Mouse (Mus musculus): ENCODE measurements at regions not wholly inside any gene's neighbourhood (a gene's known extent, or its start where the extent isn't known, plus 50 kb on each side); places are given as distances from the start of the nearest gene placed in this dataset.

- no peak overlapping the region for H3K27ac ChIP-seq (ENCODE audit: low read depth, low read length)
- H3K4me3 ChIP-seq (ENCODE audit: low read depth, low read length) = no peak overlapping the region
- no peak overlapping the region for H3K4me2 ChIP-seq (ENCODE audit: low read depth, low read length, severe bottlenecking)
- no peak for ATAC-seq (replicated peaks; ENCODE audit: low FRiP score)
- WGBS = 53% methylated on average over 4 of the region's 4 CpGs
- H3K9me3 ChIP-seq (ENCODE audit: control insufficient read depth, low read length) = no peaks in the 10 kb centered on the region; the same call in 1 of the 2 replicates
- H3K36me3 ChIP-seq (ENCODE audit: control insufficient read depth, insufficient read depth, low read length) = no peaks in the 10 kb centered on the region
- DNase-seq (ENCODE audit: low spot score) = no peak
- peaks cover 23% of the 10 kb centered on the region; the same call in 1 of the 2 replicates for H3K4me1 ChIP-seq (replicated peaks; ENCODE audit: control insufficient read depth, insufficient read depth, low read length)
- H3K9ac ChIP-seq (ENCODE audit: low read length) = no peak overlapping the region
- H3K27me3 ChIP-seq (ENCODE audit: control insufficient read depth, insufficient read depth, low read length) = no peaks in the 10 kb centered on the region
Observed at GRCm38 (mm10) chr6:94776585-94776984, 76.6 kb upstream of the Lrig1 start.

GRCm38 (mm10) chr6:94774871-94775270, 74.9 kb upstream of the Lrig1 start:
- Histone ChIP-seq H3K4me2 (ENCODE audit: low read depth, low read length, severe bottlenecking) (no peak overlapping the region), H3K27ac (ENCODE audit: low read depth, low read length) (peak overlapping the region; percentile 98), H3K9me3 (ENCODE audit: control insufficient read depth, low read length) (no peaks in the 10 kb centered on the region; the same call in 1 of the 2 replicates), H3K4me1 (replicated peaks; ENCODE audit: control insufficient read depth, insufficient read depth, low read length) (peaks cover 26% of the 10 kb centered on the region; the same call in 1 of the 2 replicates), H3K4me3 (ENCODE audit: low read depth, low read length) (no peak overlapping the region), H3K9ac (ENCODE audit: low read length) (no peak overlapping the region), H3K36me3 (ENCODE audit: control insufficient read depth, insufficient read depth, low read length) (no peaks in the 10 kb centered on the region), H3K27me3 (ENCODE audit: control insufficient read depth, insufficient read depth, low read length) (no peaks in the 10 kb centered on the region)
- ATAC-seq (replicated peaks; ENCODE audit: low FRiP score) = no peak
- no peak for DNase-seq (ENCODE audit: low spot score)
- WGBS = 93% methylated on average over 3 of the region's 3 CpGs

- DNase-seq (ENCODE audit: low spot score) (peak; percentile 86), ATAC-seq (replicated peaks; ENCODE audit: low FRiP score) (peak; percentile 81)
- Histone ChIP-seq H3K4me3 (ENCODE audit: low read depth, low read length) (0 out of 2 replicates have a peak overlapping the region, but pooled peaks have one; percentile 3), H3K9me3 (ENCODE audit: control insufficient read depth, low read length) (no peaks in the 10 kb centered on the region; the same call in 1 of the 2 replicates), H3K36me3 (ENCODE audit: control insufficient read depth, insufficient read depth, low read length) (no peaks in the 10 kb centered on the region), H3K27ac (ENCODE audit: low read depth, low read length) (peak overlapping the region; percentile 98), H3K9ac (ENCODE audit: low read length) (peak overlapping the region; percentile 64), H3K4me1 (replicated peaks; ENCODE audit: control insufficient read depth, insufficient read depth, low read length) (peaks cover 26% of the 10 kb centered on the region; the same call in 1 of the 2 replicates), H3K27me3 (ENCODE audit: control insufficient read depth, insufficient read depth, low read length) (no peaks in the 10 kb centered on the region), H3K4me2 (ENCODE audit: low read depth, low read length, severe bottlenecking) (peak overlapping the region; percentile 37)
- 2% methylated on average over 27 of the region's 27 CpGs for WGBS
Observed at GRCm38 (mm10) chr6:94773604-94774486, 73.9 kb upstream of the Lrig1 start.

GRCm38 (mm10) chr6:94772868-94773603, 73.1 kb upstream of the Lrig1 start:
- H3K4me1 ChIP-seq (replicated peaks; ENCODE audit: control insufficient read depth, insufficient read depth, low read length) = peaks cover 26% of the 10 kb centered on the region; the same call in 1 of the 2 replicates
- H3K4me2 ChIP-seq (ENCODE audit: low read depth, low read length, severe bottlenecking) = peak overlapping the region; percentile 37
- peak overlapping the region; percentile 98 for H3K27ac ChIP-seq (ENCODE audit: low read depth, low read length)
- DNase-seq (ENCODE audit: low spot score) (peak; percentile 71), ATAC-seq (replicated peaks; ENCODE audit: low FRiP score) (peak; percentile 79)
- H3K4me3 ChIP-seq (ENCODE audit: low read depth, low read length) = 0 out of 2 replicates have a peak overlapping the region, but pooled peaks have one; percentile 3
- H3K27me3 ChIP-seq (ENCODE audit: control insufficient read depth, insufficient read depth, low read length) = no peaks in the 10 kb centered on the region
- H3K9ac ChIP-seq (ENCODE audit: low read length) = peak overlapping the region; percentile 64
- H3K36me3 ChIP-seq (ENCODE audit: control insufficient read depth, insufficient read depth, low read length) = no peaks in the 10 kb centered on the region
- H3K9me3 ChIP-seq (ENCODE audit: control insufficient read depth, low read length) = no peaks in the 10 kb centered on the region; the same call in 1 of the 2 replicates
- 4% methylated on average over 12 of the region's 12 CpGs for WGBS

GRCm38 (mm10) chr6:94772391-94772790, 72.4 kb upstream of the Lrig1 start:
- Histone ChIP-seq H3K27ac (ENCODE audit: low read depth, low read length) (peak overlapping the region; percentile 98), H3K4me2 (ENCODE audit: low read depth, low read length, severe bottlenecking) (no peak overlapping the region), H3K9me3 (ENCODE audit: control insufficient read depth, low read length) (no peaks in the 10 kb centered on the region; the same call in 1 of the 2 replicates), H3K4me1 (replicated peaks; ENCODE audit: control insufficient read depth, insufficient read depth, low read length) (peaks cover 26% of the 10 kb centered on the region; the same call in 1 of the 2 replicates), H3K9ac (ENCODE audit: low read length) (peak overlapping the region; percentile 41), H3K36me3 (ENCODE audit: control insufficient read depth, insufficient read depth, low read length) (no peaks in the 10 kb centered on the region), H3K4me3 (ENCODE audit: low read depth, low read length) (no peak overlapping the region), H3K27me3 (ENCODE audit: control insufficient read depth, insufficient read depth, low read length) (no peaks in the 10 kb centered on the region)
- 21% methylated on average over 7 of the region's 7 CpGs for WGBS
- DNase-seq (ENCODE audit: low spot score) (no peak), ATAC-seq (replicated peaks; ENCODE audit: low FRiP score) (no peak)

GRCm38 (mm10) chr6:94768230-94768629, 68.3 kb upstream of the Lrig1 start:
- H3K27me3 ChIP-seq (ENCODE audit: control insufficient read depth, insufficient read depth, low read length) = no peaks in the 10 kb centered on the region

GRCm38 (mm10) chr6:94765724-94766123, 65.8 kb upstream of the Lrig1 start:
- Histone ChIP-seq H3K9ac (ENCODE audit: low read length) (no peak overlapping the region), H3K4me1 (replicated peaks; ENCODE audit: control insufficient read depth, insufficient read depth, low read length) (no peaks in the 10 kb centered on the region; the same call in 1 of the 2 replicates), H3K27me3 (ENCODE audit: control insufficient read depth, insufficient read depth, low read length) (no peaks in the 10 kb centered on the region), H3K9me3 (ENCODE audit: control insufficient read depth, low read length) (no peaks in the 10 kb centered on the region), H3K27ac (ENCODE audit: low read depth, low read length) (no peak overlapping the region), H3K36me3 (ENCODE audit: control insufficient read depth, insufficient read depth, low read length) (no peaks in the 10 kb centered on the region), H3K4me2 (ENCODE audit: low read depth, low read length, severe bottlenecking) (no peak overlapping the region), H3K4me3 (ENCODE audit: low read depth, low read length) (no peak overlapping the region)
- ATAC-seq (replicated peaks; ENCODE audit: low FRiP score) (no peak), DNase-seq (ENCODE audit: low spot score) (no peak)
- 78% methylated on average over 6 of the region's 6 CpGs for WGBS

More at GRCm38 (mm10) chr6:94768230-94768629, 68.3 kb upstream of the Lrig1 start:
- Histone ChIP-seq H3K36me3 (ENCODE audit: control insufficient read depth, insufficient read depth, low read length) (no peaks in the 10 kb centered on the region), H3K9ac (ENCODE audit: low read length) (no peak overlapping the region), H3K27ac (ENCODE audit: low read depth, low read length) (no peak overlapping the region), H3K4me3 (ENCODE audit: low read depth, low read length) (no peak overlapping the region), H3K4me1 (replicated peaks; ENCODE audit: control insufficient read depth, insufficient read depth, low read length) (peaks cover 17% of the 10 kb centered on the region; the same call in 1 of the 2 replicates), H3K9me3 (ENCODE audit: control insufficient read depth, low read length) (no peaks in the 10 kb centered on the region), H3K4me2 (ENCODE audit: low read depth, low read length, severe bottlenecking) (no peak overlapping the region)
- ATAC-seq (replicated peaks; ENCODE audit: low FRiP score) (no peak), DNase-seq (ENCODE audit: low spot score) (no peak)
- WGBS = 85% methylated on average over 5 of the region's 5 CpGs

GRCm38 (mm10) chr6:94761341-94761740, 61.4 kb upstream of the Lrig1 start:
- H3K4me1 ChIP-seq (replicated peaks; ENCODE audit: control insufficient read depth, insufficient read depth, low read length) = peaks cover 7% of the 10 kb centered on the region
- ATAC-seq (replicated peaks; ENCODE audit: low FRiP score) (no peak), DNase-seq (ENCODE audit: low spot score) (no peak)
- H3K9ac ChIP-seq (ENCODE audit: low read length) = no peak overlapping the region
- no peak overlapping the region for H3K4me2 ChIP-seq (ENCODE audit: low read depth, low read length, severe bottlenecking)
- H3K27me3 ChIP-seq (ENCODE audit: control insufficient read depth, insufficient read depth, low read length) = no peaks in the 10 kb centered on the region
- H3K36me3 ChIP-seq (ENCODE audit: control insufficient read depth, insufficient read depth, low read length) = no peaks in the 10 kb centered on the region
- H3K4me3 ChIP-seq (ENCODE audit: low read depth, low read length) = no peak overlapping the region
- no peaks in the 10 kb centered on the region for H3K9me3 ChIP-seq (ENCODE audit: control insufficient read depth, low read length)
- no peak overlapping the region for H3K27ac ChIP-seq (ENCODE audit: low read depth, low read length)
- WGBS = 81% methylated on average over 6 of the region's 6 CpGs
